Comparison of ENCODE assay signal across 9 mouse cellular contexts in the genomic region with DNA sequence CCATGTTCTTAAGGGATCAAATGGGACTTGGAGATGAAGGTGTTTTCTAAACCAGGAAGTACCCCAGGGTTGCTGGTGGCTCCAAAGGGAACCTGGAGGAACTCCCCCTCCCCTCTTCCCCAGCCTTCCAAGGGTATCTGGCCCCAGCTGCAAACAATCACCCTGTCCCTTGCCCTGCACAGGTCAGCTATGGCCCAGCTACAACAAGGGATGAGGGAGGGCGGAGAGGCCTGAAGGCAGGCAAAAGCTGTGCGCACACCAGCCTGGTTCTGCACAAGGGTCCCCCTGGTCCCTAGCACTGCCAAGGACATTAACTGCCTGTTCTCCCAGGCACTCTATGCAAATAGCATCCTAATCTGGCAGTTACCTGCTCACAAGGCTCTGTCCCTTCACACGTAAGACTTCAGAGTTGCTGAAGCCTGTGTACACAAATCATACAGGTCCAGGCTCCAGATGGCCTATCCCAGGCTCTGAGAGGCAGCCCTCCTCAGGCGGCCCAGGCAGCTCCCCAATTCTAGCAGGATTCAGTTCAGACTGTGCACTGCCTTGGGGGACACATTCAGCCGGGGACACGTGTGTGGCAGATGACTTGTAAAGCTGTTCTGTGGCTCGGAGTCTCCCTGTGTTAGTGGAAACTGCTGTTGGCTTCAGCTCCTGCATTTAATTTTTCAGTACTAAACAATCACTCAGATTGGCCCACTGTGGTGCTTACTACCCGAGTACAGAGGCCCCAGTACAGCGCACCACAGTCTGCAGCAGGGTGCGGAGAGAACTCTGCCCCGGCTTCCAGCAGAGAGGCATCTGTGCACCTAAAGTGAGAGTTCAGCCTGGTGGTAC.
A peak's percentile ranks its signal among the peaks of the same experiment; 100 is the strongest.
DNase-seq lines count a peak whose midpoint lies in the region; ATAC-seq lines count a peak whose summit lies in the region.
"Had no signal": no experiment of that assay in that cellular context is flagged by ENCODE, and none has a peak within 500 bp of the region (broad histone marks: within the 10 kb centered on the region; RNA-seq: fewer than 3 reads in every experiment).

No protein-coding gene starts in this region.

- peak; percentile 14 for ATAC-seq in frontal cortex, adult (ENCODE audit: low TSS enrichment)
- no peak for ATAC-seq in lung, embryonic 15.5 days (ENCODE audit: borderline replicate concordance, extremely low read depth, low FRiP score, low TSS enrichment)
- ATAC-seq in hindbrain, embryonic 16.5 days, result 0 out of 2 replicates have a peak, but pooled peaks have one; percentile 9
- peak; percentile 12; the same call in 1 of the 2 replicates for ATAC-seq in stomach, embryonic 14.5 days (ENCODE audit: insufficient number of reproducible peaks, insufficient read depth, low FRiP score, low read depth)
- no peak for ATAC-seq in granulocyte monocyte progenitor cell, adult 5-6 weeks (replicated peaks; ENCODE audit: poor library complexity, severe bottlenecking)
- ATAC-seq: CD4-positive, CD25-positive, alpha-beta regulatory T cell, adult 4 months had no signal

- no peaks in the 10 kb centered on the region for H3K27me3 ChIP-seq in lung, embryonic 15.5 days
- no peaks in the 10 kb centered on the region for H3K27me3 ChIP-seq in hindbrain, embryonic 16.5 days (replicated peaks; ENCODE audit: control insufficient read depth, insufficient read depth, low read length)
- H3K27me3 ChIP-seq in stomach, embryonic 14.5 days (ENCODE audit: control insufficient read depth, insufficient read depth, low read length), result no peaks in the 10 kb centered on the region

- no peak overlapping the region for H3K9ac ChIP-seq in lung, embryonic 15.5 days
- no peak overlapping the region for H3K9ac ChIP-seq in hindbrain, embryonic 16.5 days (ENCODE audit: low read depth, low read length)
- H3K9ac ChIP-seq in stomach, embryonic 14.5 days (replicated peaks; ENCODE audit: low read depth, low read length), result 0 out of 2 replicates have a peak overlapping the region, but pooled peaks have one; percentile 18

- no peak overlapping the region for H3K4me2 ChIP-seq in lung, embryonic 15.5 days
- H3K4me2 ChIP-seq in hindbrain, embryonic 16.5 days (ENCODE audit: low read length), result no peak overlapping the region
- H3K4me2 ChIP-seq in stomach, embryonic 14.5 days (replicated peaks; ENCODE audit: low read depth, low read length), result no peak overlapping the region

- no peaks in the 10 kb centered on the region for H3K36me3 ChIP-seq in lung, embryonic 15.5 days
- no peaks in the 10 kb centered on the region for H3K36me3 ChIP-seq in hindbrain, embryonic 16.5 days (ENCODE audit: control insufficient read depth, insufficient read depth, low read length)
- H3K36me3 ChIP-seq in stomach, embryonic 14.5 days (ENCODE audit: control insufficient read depth, insufficient read depth, low read length), result no peaks in the 10 kb centered on the region

- H3K4me1 ChIP-seq in lung, embryonic 15.5 days, result peaks cover 46% of the 10 kb centered on the region
- peaks cover 32% of the 10 kb centered on the region for H3K4me1 ChIP-seq in hindbrain, embryonic 16.5 days (ENCODE audit: control insufficient read depth, insufficient read depth, low read depth, low read length)
- H3K4me1 ChIP-seq in stomach, embryonic 14.5 days (ENCODE audit: control insufficient read depth, insufficient read depth, low read length), result peaks cover 24% of the 10 kb centered on the region

- H3K4me3 ChIP-seq in lung, embryonic 15.5 days, result no peak overlapping the region
- no peak overlapping the region for H3K4me3 ChIP-seq in hindbrain, embryonic 16.5 days (ENCODE audit: low read length)
- H3K4me3 ChIP-seq in stomach, embryonic 14.5 days (ENCODE audit: low read depth, low read length), result no peak overlapping the region

- 63% methylated on average over 11 of the region's 11 CpGs for WGBS in lung, embryonic 15.5 days
- WGBS in hindbrain, embryonic 16.5 days, result 44% methylated on average over 11 of the region's 11 CpGs
- WGBS in stomach, embryonic 14.5 days, result 54% methylated on average over 11 of the region's 11 CpGs

- H3K9me3 ChIP-seq in lung, embryonic 15.5 days, result no peaks in the 10 kb centered on the region
- H3K9me3 ChIP-seq in hindbrain, embryonic 16.5 days (ENCODE audit: control insufficient read depth, low read length), result no peaks in the 10 kb centered on the region
- no peaks in the 10 kb centered on the region for H3K9me3 ChIP-seq in stomach, embryonic 14.5 days (ENCODE audit: control insufficient read depth, low read depth, low read length)

- peak overlapping the region; percentile 3; the same call in 1 of the 2 replicates for H3K27ac ChIP-seq in lung, embryonic 15.5 days
- 0 out of 2 replicates have a peak overlapping the region, but pooled peaks have one; percentile 3 for H3K27ac ChIP-seq in hindbrain, embryonic 16.5 days (ENCODE audit: low read depth, low read length)
- peak overlapping the region; percentile 39; the same call in 1 of the 2 replicates for H3K27ac ChIP-seq in stomach, embryonic 14.5 days (ENCODE audit: low read length)

- no peak for DNase-seq in frontal cortex, postnatal 36 days (ENCODE audit: low spot score in 2 of 2)
- no peak for DNase-seq in lung, postnatal 25 days (ENCODE audit: low spot score)
- DNase-seq in spleen, postnatal 4 days (ENCODE audit: low spot score in 2 of 2), result no peak

Comparison
In these comparisons a context has a peak if more than half of its experiments do, and no peak if none do; other contexts are left out.
1. ATAC-seq: peak in frontal cortex, adult (single experiment), hindbrain, embryonic 16.5 days (single experiment) and stomach, embryonic 14.5 days (single experiment); none in lung, embryonic 15.5 days (single experiment) and granulocyte monocyte progenitor cell, adult 5-6 weeks (single experiment).
2. Peak in every context shown above with its lines, with median percentiles within 50 percentile points of each other: H3K27ac ChIP-seq.